Mouse (Mus musculus): ENCODE data around the gene Lhfp. TPM values are rescaled to one million over a fixed set of nuclear protein-coding genes. Genes with fewer than 3 reads are reported as not detected.

Gene Lhfp
- polyA plus RNA-seq, 1 experiment from 2014 or later, result 47.3 TPM

Other genes with a start within 250 kb of the Lhfp start
- gene Cog6, start 24.3 kb upstream of the Lhfp start, polyA plus RNA-seq (2015; fragmentation: Nextera tagmentation; extraction: Ambion mirVana), result 57.9 and 59.9 TPM in 2 replicates

Data from midbrain, embryonic 13.5 days (tissue).